Mouse (Mus musculus): Measurements from ENCODE around the gene Fkbp4.

Fkbp4 gene

DNA sequence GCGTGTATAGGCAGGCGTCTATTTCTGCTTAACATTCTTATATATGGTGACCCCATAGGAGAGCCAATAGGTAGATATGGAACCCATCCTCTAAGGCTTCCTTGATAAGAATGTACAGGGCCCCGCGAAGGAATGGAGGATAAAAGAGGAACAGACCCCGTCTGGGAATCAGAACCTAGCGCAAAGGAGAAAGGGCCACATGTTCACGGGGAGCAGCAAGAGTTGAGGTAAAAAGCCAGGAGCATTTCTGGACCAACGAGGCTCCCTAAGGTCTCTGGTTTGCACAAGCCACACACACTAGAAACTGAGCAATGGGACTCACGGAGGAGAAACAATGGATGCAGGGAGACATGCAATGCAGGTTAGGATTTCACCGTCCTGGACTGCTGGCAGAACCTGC lies 1.2 kb downstream of the Fkbp4 start:
- no peak for DNase-seq (ENCODE audit: low read depth in 2 of 2, low spot score in 2 of 2)

DNA sequence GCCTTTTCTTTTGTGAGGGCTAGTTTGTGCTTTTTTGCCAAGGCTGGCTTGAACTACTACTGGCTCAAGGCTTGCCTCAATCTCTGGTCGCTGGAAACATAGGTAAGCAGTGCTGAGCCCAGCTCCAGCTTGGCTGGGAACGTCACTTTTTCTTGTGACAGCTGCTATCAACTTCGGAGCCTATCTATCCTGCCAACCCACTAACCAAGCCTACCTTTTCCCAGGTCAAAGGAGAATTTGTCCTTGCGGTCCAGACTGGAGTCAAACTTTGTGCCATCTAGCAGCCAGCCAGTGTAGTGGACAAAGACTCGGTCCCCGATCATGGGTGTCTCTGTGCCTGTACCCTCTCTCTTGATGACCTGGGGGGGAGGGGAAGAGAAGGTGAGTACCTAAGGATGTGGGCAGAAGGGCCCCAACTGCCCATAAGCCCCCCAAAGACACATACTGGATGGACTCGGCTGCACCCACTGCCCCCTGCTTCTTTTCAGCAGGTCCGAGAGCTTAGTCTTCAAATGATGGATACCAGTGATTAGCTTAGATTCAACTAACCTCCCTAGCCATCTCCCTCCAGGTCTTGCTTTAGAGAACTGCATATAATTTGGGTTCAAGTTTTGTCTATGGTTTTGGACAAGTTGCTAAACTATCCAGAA lies 2.0 kb downstream of the Fkbp4 start:
- no peak for DNase-seq (ENCODE audit: low read depth in 2 of 2, low spot score in 2 of 2)

DNA sequence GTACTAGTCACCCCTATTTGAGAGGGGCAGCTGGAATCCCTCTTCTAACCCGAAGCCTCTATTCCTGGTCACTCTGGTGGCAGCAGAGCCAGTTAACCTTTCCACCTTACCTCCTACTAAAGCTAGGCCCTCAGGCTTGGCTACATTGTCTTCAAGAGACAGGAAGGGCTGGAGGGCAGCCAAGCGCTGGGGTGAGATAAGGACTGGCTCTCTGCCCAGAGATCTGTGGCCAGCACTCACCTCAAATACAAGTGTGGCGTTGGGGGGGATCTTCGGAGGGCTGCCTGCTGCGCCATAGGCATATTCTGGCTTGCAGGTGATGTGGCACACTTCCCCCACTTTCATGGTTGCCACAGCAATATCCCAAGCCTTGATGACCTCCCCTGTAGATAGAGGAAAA lies 3.0 kb downstream of the Fkbp4 start:
- DNase-seq (ENCODE audit: low read depth in 2 of 2, low spot score in 2 of 2) = no peak

DNA sequence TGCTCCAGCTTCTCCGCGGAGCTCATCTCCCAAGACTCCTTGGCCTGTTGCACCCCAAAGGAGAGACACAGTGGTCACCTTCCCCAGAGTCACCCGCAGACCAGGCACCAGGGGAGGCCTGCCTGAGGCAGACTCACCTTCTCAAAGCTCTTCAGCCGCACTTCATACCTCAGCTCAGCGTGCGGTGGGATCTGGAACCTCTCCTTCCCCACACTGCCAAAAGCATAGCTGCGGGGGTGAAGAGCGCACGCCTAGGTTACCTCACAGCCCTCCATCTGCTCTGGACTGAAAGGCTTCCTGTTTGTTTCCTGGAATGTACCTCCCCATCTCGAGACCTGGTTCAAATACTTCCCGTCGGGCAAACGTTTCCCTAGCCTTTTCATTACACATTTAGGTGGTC lies 4.9 kb downstream of the Fkbp4 start:
- DNase-seq (ENCODE audit: low read depth in 2 of 2, low spot score in 2 of 2) = no peak

DNA sequence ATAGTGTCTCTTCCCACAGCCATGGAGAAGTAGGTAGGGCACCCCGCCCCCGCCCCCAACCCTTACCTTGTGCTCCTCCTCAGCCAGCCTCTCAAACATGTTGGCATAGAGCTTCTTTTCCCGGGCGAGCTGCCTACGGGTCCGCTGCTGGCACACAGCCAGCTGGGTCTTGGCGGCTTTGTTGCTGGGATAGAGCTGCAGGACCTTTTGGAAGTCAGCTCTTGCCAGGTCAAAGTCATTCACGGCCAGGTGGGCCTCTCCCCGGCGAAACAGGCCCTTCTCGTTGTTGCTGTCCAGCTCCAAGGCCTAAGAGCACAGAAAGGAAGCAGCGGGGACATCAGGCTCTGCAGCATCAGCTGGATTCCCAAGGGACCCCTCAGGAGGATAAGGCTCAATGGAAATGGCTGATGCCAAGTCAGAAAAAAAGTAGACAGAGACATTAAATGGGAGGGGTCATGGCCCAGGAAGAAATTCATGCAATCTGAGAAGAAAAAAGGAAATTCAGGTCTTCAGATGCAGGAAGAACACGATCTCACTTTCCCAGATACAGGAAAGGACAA lies 6.0 kb downstream of the Fkbp4 start:
- DNase-seq (ENCODE audit: low read depth in 2 of 2, low spot score in 2 of 2) = no peak

DNA sequence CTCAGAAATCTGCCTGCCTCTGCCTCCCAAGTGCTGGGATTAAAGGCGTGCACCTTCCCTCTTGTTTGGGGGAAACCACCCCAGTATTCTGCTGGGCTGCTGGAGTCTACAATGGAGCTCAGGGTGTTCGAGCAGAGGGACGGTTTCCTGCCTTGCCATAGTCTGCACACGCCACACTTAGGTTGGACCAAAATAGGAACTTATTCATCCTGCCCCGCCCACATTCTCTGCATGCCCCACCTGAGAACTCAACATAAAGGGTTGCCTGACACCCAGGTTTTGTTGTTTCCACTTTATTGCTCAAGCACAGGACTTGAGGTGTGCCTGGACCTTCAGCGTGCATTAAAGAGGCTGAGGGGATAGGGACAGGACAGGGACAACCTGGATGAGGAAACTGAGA lies 8.7 kb downstream of the Fkbp4 start:
- DNase-seq (ENCODE audit: low read depth in 2 of 2, low spot score in 2 of 2) = no peak

DNA sequence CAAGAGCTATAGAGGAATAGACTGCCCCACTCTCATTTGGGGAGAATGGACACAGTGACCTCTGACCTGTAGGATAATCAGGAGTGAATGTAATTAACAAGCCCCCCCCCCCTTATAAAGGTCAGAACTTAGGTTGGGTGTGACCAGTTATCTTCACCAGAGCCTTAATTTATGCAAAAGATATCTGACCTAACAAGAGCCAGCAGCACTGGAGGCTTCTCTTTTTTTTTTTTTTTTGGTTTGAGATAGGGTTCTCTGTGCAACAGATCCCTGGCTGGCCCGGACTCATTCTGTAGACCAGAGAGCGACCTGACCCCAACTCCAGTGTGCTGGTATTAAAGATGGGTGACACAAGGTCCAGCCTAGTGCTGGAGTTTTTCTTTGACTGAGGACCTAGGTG lies 9.2 kb downstream of the Fkbp4 start:
- DNase-seq (ENCODE audit: low read depth in 2 of 2, low spot score in 2 of 2) = no peak

DNA sequence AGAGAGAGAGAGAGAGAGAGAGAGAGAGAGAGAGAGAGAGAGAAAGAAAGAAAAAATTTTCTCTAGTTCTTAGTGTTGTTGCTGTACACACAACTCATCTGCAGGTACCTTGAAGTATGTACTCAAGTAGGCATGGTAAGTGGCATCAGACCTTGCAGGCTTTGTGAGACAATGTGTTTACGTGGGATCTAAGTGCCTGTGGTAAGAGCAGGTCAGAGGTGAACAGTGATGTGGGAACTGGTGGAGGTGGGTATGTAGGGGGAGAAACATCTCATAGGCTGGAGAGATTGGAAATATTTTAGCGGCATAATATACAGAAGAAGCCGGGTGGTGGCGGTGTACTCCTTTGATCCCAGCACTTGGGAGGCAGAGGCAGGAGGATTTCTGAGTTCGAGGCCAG lies 10.9 kb downstream of the Fkbp4 start:
- DNase-seq (ENCODE audit: low read depth in 2 of 2, low spot score in 2 of 2) = no peak

DNA sequence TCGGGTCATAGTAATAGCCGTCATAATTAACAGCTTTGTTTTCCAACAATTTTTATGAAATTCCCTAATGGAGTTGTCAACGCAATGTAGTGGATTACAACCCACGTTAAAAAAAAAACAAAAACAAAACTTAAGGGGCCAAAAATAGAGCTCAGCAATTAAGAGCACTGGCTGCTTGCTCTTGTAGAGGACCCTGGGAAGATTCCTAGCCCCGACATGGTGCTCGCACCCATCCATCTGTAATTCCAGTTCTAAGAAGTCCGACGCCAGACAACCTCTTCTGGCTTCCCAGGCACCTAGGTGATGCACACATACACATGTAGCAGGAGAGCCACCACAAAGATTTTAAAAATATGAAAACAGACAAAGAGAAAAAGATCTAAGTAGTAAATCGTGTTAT lies 13.4 kb downstream of the Fkbp4 start:
- no peak for DNase-seq (ENCODE audit: low read depth in 2 of 2, low spot score in 2 of 2)

DNA sequence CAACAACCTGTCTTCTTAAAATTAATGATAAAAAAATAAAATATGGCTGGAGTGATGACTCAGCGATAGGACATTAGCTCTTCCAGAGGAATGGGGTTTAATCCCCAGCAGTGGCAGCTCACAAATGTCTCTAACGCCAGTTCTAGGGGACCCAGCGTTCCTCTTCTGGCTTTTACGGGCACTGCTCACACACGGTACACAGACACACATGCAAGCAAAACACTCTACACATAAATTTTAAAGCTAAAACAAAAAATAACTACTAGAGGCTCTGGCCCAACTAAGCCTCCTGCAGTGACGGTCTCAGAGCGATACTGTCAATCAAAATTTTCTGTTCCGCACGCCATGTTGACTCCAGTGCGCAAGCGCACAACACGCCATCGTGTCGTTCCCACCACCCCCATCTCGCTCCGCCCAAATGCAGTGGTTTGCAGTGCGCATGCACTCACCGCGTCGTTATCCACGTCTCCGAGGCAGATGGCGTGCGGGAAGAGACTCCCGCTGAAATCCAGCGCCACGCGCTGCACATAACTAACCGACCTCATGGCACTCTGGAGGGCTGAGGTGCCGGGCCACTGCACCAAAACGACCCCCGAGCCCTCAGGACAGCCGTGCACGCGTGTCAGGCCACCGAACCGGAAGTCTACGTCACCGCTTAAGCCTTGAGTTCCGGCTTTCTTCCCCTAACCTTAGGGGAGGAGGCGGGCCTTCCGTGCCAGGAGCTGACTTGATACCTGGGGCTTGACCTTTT lies 14.0 kb downstream of the Fkbp4 start, which contains the start of gene Itfg2:
Itfg2 (minus strand) TSS at position 663 of the 751 bp plus-strand sequence.
- peak; percentile 94 to 96 for DNase-seq (ENCODE audit: low read depth in 2 of 2, low spot score in 2 of 2)

DNA sequence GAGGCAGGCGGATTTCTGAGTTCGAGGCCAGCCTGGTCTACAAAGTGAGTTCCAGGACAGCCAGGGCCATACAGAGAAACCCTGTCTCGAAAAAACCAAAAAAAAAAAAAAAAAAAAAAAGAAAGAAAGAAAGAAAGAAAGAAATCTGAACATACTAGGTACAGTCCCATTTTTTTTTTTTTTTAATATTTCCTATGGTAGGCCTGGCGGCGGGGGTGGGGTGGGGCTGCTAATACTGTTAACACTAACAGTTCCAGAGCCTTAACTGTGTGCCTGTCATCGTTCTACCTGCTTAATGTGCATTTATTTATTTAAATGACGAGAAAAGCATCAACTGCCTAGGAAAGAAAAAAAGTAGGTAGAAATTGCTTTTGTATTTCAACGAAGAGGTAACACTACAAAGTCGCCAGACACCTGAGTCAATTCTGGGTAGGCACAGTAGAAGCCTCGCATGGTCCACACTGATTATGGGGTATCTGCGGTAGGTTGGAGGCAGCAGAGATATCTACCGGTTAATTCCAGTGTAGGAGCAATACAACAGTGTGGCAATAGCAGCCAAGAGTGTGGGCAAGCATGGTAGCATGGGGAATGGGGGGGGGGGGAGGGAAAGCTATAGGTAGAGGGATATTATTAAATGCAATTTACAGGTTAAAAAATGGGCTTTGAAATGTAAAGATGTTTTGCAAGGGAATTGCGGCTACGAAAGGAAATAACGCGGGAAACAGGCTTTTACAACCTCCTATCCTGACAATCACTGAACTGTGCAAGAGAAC lies 14.8 kb downstream of the Fkbp4 start:
- no peak for DNase-seq (ENCODE audit: low read depth in 2 of 2, low spot score in 2 of 2)

DNA sequence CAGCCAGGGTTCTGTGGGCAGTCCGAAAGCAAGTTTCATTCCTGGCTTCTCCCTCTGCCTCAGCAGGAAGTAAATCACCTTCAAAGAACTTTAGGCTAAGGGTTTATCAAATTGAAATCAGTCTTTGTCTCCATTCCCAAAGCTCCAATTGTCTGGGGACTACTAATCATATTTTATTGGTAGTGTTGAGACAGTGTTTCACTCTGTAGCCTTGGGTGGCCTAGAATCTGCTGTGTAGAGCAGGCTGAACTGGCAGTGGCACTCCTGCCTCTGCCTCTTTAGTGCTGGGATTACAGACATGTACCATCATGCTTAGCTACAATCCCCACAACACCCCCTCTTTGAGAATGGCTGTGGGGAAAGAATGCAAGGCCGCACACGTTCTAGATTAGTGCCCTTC lies 17.0 kb downstream of the Fkbp4 start:
- DNase-seq (ENCODE audit: low read depth in 2 of 2, low spot score in 2 of 2) = no peak

DNA sequence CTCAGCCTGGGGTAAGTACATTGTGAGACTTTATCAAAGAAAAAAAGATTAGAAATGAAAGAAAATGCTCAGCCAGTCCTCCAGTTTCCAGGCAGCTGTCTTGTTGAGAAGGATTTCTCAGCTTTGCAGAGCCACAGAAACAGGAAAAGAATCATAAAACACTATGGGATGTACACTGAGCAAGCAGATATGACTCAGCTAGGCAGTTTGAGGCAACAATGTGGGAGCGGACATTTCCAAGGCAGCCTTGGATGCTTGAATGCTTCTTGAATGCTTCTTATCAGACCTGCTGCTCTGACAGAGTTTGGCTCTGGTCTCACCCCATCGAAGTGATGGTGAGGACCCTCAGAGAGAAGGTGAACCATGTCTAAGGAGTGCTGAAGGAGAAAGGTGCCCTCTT lies 17.4 kb downstream of the Fkbp4 start:
- DNase-seq (ENCODE audit: low read depth in 2 of 2, low spot score in 2 of 2) = no peak

DNA sequence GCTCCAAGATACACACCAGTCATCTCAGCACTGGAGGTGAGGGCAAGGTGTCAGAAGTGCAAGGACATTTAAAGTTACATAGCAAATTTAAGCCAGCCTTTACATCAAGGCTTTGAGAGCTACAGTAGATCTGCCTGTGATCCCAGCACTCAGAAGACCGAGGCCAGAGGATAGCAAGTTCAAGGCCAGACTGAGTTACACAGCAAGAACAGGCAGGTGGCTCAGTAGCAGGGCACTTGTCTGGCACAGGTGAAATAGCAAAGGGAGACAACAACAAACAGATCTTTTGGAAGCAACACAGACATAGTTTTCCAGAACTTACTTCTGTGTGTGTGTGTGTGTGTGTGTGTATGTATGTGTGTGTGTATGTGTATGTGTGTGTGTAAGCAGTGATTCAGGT lies 20.4 kb downstream of the Fkbp4 start:
- no peak for DNase-seq (ENCODE audit: low read depth in 2 of 2, low spot score in 2 of 2)

DNA sequence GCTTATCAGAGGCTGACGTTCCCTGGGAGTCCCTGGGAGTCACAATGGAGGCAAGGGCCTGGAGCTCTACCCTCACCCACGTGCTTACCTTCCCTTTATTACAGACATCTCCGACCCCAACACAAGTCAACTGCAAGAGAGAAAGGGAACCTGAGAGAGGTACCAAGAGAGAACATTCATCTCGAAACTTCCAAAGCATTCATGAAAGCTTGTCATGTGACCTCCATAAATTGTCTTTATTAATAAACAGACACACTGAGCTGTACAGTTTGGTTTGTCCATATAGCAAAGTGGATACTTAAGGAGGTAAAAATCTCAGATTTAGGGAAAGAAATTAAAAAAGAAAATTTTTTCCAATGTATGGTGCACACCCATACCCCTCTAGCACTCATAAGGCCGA lies 22.3 kb downstream of the Fkbp4 start:
- no peak for DNase-seq (ENCODE audit: low read depth in 2 of 2, low spot score in 2 of 2)

DNA sequence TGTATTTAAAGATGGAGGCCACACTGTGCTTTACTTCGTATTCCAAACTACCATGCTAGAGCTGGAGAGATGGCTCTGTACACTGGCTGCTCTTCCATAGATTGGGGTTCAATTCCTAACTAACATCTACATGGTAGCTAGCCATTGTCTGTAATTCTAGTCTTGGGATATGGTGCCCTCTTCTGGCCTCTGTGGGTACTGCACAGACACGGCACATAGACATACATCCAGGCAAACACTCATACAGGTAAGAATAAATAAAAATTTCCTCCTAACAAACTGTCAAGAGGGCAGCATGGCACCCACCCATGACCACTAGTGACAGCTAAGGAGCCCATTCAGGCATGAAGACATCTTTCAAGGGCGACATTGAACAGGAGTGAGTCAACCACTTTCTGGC lies 27.4 kb downstream of the Fkbp4 start:
- DNase-seq (ENCODE audit: low read depth in 2 of 2, low spot score in 2 of 2) = peak; percentile 71 to 74

DNA sequence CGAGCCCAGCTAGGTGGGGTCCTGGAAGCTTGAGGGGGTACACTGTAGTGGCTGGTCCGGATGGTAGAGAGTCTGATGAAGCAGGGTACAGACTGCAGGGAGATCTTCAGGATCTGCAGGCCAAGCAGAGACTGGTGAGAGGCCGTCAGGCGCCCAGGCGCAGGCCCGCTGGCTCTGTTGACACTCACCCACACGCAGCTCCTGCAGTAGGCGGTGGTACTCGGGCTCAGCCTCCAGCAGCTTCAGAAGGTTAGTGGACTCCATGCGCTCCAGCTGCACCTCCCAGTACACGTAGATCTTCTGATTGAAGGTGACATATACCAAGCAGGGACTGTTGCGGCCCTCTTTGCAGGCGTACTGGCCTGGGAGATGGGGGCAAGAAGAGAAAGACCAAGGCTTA lies 28.2 kb downstream of the Fkbp4 start:
- DNase-seq (ENCODE audit: low read depth in 2 of 2, low spot score in 2 of 2) = no peak

DNA sequence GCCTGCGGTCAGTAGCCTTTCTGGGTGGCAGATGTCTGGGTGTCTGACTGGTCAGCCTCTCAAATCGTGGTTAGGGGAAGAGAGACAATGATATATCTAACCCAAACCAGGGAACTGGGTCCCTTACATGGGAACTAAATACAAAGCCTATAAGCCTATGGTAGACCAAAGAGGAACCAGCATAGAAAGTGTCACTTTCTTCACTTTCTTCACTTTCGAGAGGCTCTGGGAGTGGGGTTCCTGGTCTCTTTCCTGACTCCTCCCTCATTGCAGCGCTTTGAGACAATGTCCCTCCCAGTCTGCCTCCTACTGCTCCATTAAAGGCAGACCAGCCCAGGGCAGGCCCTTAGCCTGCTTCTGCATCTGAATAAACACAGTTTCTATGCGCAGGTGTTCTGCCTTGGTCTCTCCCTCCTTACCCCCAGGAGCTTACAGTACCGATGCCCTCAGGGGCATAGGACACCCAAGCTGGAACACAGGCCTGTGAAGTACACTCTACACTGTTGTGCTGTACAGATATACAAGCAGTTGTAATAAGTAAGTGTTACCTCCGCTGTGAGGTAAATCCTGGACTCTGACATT lies 29.8 kb downstream of the Fkbp4 start:
- DNase-seq (ENCODE audit: low read depth in 2 of 2, low spot score in 2 of 2) = no peak

DNA sequence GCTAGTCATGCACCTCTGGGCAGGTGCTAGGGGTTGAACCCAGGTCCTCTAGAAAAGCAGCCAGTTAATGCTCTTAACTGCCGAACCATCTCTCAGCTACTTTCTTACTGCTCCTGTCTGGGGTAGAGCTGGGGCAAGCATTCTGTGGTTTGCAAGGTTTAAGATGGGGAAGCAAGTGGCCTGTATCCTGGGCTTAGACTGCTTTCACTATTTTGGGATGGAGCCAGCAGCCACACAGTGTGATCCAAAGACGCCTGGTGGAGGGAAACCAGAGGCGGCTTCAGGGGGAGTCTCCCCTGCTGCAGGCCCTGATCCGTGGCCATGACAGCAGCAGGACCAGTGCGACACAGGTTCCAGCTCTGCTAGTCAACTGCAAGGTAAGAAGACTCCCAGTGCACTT lies 33.8 kb downstream of the Fkbp4 start:
- DNase-seq (ENCODE audit: low read depth in 2 of 2, low spot score in 2 of 2) = no peak

DNA sequence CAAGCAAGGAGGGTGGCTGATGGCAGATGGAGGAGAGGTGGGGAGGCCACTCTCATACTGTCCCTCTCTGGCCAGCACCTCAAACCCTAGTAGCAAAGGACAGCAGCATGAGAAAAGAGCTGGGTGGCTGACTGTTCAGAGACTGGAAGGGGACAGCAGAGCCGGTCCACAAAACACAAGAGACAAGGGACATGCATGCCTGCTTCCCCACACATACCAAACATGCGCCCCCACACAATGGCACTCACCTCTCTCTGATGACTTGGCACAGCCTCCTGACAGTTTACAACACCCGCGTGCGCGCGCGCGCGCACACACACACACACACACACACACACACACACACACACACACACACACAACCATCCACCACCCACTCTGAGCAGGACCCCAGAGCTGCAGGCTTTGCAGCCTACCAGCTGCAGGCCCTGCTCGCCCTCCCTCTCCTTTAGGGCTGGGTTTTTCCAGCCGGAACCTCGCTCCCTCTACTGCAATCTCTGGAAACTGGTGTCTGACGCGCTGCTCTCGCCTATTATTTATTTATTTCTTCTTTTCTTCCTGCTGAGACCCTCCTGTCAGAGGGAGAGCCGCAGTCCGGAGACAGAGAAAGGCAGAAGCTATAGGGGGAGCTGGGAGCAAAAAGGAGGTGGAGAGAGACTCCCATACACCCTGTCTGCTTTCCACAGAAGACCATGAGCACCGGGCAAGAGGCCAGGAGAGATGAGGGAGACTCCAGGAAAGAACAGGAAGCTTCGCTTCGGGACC lies 38.9 kb downstream of the Fkbp4 start:
- no peak for DNase-seq (ENCODE audit: low read depth in 2 of 2, low spot score in 2 of 2)

DNA sequence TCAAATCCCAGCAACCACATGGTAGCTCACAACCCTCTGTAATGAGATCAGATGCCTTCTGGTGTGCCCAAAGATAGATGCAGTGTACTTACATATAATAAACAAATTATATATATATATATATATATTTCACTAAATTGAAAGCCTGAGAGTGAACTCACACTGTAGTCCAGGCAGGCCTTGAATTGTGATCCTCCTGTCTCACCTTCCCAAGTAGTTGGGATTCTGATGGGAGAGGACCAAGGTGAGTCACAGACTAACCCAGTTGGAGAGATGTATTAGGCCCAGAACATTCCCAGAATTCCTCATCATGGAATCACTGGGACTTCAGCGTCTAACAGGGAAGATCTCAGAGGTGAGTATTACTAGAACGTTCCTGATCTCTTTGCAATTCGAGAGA lies 39.5 kb downstream of the Fkbp4 start, which contains the start of gene Nrip2:
Nrip2 (plus strand) TSS at position 301 of the 400 bp plus-strand sequence.
- DNase-seq (ENCODE audit: low read depth in 2 of 2, low spot score in 2 of 2) = no peak
